Mouse (Mus musculus): ENCODE data around the gene Vmn1r60.
"Not testable (repeated sequence)": the region's sequence is repeated elsewhere in the genome, so short reads cannot be mapped to it uniquely, and the experiment has no call there.

The Vmn1r60 gene

GRCm38 (mm10) chr7:5547217-5547616, at the start of gene Vmn1r60:
Gene Vmn1r60, minus strand, starts transcription at chr7:5547317.
- not testable (repeated sequence) for DNase-seq (ENCODE audit: low spot score in 2 of 2)

- DNase-seq (ENCODE audit: low spot score in 2 of 2), result not testable (repeated sequence)
These were observed 6.2 kb downstream of the Vmn1r60 start for GRCm38 (mm10) chr7:5540770-5541436.

- not testable (repeated sequence) for DNase-seq (ENCODE audit: low spot score in 2 of 2)
These were observed 53.3 kb downstream of the Vmn1r60 start, which contains the start of gene Vmn2r28 for GRCm38 (mm10) chr7:5493856-5494255. Gene Vmn2r28, minus strand, starts transcription at chr7:5493956.
